ENCODE assay signal across 15 mouse cellular contexts in the genomic region with DNA sequence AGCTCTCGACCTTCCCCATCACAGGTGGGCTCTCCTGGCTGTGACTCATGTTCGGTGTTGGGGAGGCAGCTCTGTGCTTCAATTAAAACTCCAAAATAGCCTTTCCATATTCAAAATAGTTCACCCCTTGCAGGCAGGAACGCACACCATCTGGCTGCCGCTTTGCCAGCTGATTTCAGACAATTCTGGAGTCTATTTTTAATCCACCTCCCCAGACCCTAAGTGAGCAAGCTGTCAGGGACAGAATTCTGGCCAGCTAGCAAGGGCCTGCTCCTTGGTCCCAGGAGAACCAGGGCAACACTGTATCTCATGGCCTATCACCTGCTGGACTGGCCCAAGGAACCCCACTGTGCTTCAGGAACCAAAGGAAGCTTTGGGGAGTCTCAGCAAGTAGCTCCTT.
DNase-seq lines count a peak whose midpoint lies in the region; ATAC-seq lines count a peak whose summit lies in the region.
"Had no signal": no experiment of that assay in that cellular context is flagged by ENCODE, and none has a peak within 500 bp of the region (broad histone marks: within the 10 kb centered on the region; RNA-seq: fewer than 3 reads in every experiment).

No protein-coding gene starts in this region.

- intact Hi-C loops in left cerebral cortex, postnatal 25 days (cut with DNase I) = loop anchor here (2.0 kb wide), 1 partner anchor 17 kb away; no protein-coding TSS in a partner anchor

- ATAC-seq in cerebellum, adult (ENCODE audit: insufficient number of reproducible peaks, low FRiP score, low TSS enrichment) = peak; percentile 54; the same call in 1 of the 2 replicates
- ATAC-seq: forebrain, embryonic 13.5 days; Patski had no signal

- DNase-seq in cerebellum, postnatal 4 days (ENCODE audit: low spot score in 2 of 2) = no peak
- DNase-seq in layer of hippocampus, adult 11-12 months (ENCODE audit: low spot score) = peak; percentile 57
- no peak for DNase-seq in layer of hippocampus, postnatal 25 days (ENCODE audit: extremely low spot score in 1 of 2, low spot score in 1 of 2)
- DNase-seq in cerebellum, adult 18-20 months = peak; percentile 72 to 81
- DNase-seq in left cerebral cortex, postnatal 25 days (ENCODE audit: low spot score in 2 of 2) = peak; percentile 45 to 88
- no peak for DNase-seq in thymus, postnatal 0 days (ENCODE audit: low spot score)
- DNase-seq in embryo, embryonic 11 days = no peak
- DNase-seq: adrenal gland, adult 2 months; heart, adult 11 months; kidney, adult 11 months; kidney, postnatal 4 days; lung, adult 2 months had no signal

Comparison
In these comparisons a context has a peak if more than half of its experiments do, and no peak if none do; other contexts are left out.
1. DNase-seq: peak in layer of hippocampus, adult 11-12 months (single experiment), cerebellum, adult 18-20 months (2 of 2) and left cerebral cortex, postnatal 25 days (2 of 2); none in cerebellum, postnatal 4 days (0 of 2), layer of hippocampus, postnatal 25 days (0 of 2), thymus, postnatal 0 days (single experiment) and embryo, embryonic 11 days (single experiment).